Mouse (Mus musculus) lung, embryonic 16.5 days (tissue): ENCODE measurements around the gene Kdelr3. TPM values are rescaled to one million over a fixed set of nuclear protein-coding genes. Genes with fewer than 3 reads are reported as not detected.

Experiments
- ATAC-seq: fragments of 200-750 bp; cut with Nextera tagmentation; 2 replicates; pipeline ENCODE4 v1.8.0; 2017; ENCODE audit warnings: low read depth, mild to moderate bottlenecking, moderate library complexity
- H3K27ac ChIP-seq: fragments of 300-500 bp; sonication (generic); 2 replicates; pipeline ENCODE4 v1.5.1; 2014; ENCODE audit warnings: mild to moderate bottlenecking, control low read depth, low read length
- H3K27me3 ChIP-seq: fragments of 300-500 bp; sonication (generic); 2 replicates; pipeline ENCODE4 v1.6.1; 2014; ENCODE audit warnings: low read depth, low read length, mixed read lengths; ENCODE audit not compliant: control insufficient read depth, insufficient read depth
- H3K36me3 ChIP-seq: fragments of 300-500 bp; sonication (generic); 2 replicates; pipeline ENCODE4 v1.6.1; 2014; ENCODE audit warnings: low read length; ENCODE audit not compliant: control insufficient read depth, insufficient read depth
- H3K4me1 ChIP-seq: fragments of 300-500 bp; sonication (generic); replicated peaks from 2 replicates; pipeline ENCODE4 v1.6.1; 2014; ENCODE audit warnings: low read length, mixed read lengths; ENCODE audit not compliant: control insufficient read depth, insufficient read depth
- H3K4me2 ChIP-seq: fragments of 300-500 bp; sonication (generic); 2 replicates; pipeline ENCODE4 v1.6.1; 2014; ENCODE audit warnings: low read depth, low read length, control low read depth
- H3K4me3 ChIP-seq: fragments of 300-500 bp; sonication (generic); 2 replicates; pipeline ENCODE4 v1.5.1; 2014; ENCODE audit warnings: mild to moderate bottlenecking, low read length, control low read depth
- H3K9ac ChIP-seq: fragments of 300-500 bp; sonication (generic); 2 replicates; pipeline ENCODE4 v1.6.1; 2014; ENCODE audit warnings: low read length, control low read depth
- H3K9me3 ChIP-seq: fragments of 300-500 bp; sonication (generic); 2 replicates; pipeline ENCODE4 v1.6.1; 2016; ENCODE audit warnings: low read length; ENCODE audit not compliant: control insufficient read depth
- WGBS: fragments of 180-500 bp; shearing (Covaris S2); extraction: QIAGEN DNeasy Blood & Tissue Kit; methylation state at CpG from one replicate; pipeline ENCODE4 v1.1.7; 2014; 5-methylcytosine and 5-hydroxymethylcytosine counted together
- polyA plus RNA-seq: library from polyadenylated mRNA; unstranded; fragments of >200 nt; fragmentation: Nextera tagmentation; extraction: Ambion mirVana; gene quantifications from 2 replicates; pipeline ENCODE4 v1.2.1, GENCODE M21; 2015

Kdelr3 gene
- polyA plus RNA-seq, 1 experiment from 2014 or later = 78.6 TPM

- ATAC-seq = peak; percentile 98
- H3K4me3 ChIP-seq = peak within 1 kb of the TSS; percentile 75
- peaks cover 19% of the 10 kb centered on the region for H3K4me1 ChIP-seq
- peak within 1 kb of the TSS; percentile 85 for H3K4me2 ChIP-seq
- H3K9ac ChIP-seq = peak within 1 kb of the TSS; percentile 100
- H3K27ac ChIP-seq = peak within 1 kb of the TSS; percentile 99
- WGBS = 2% methylated on average over 84 of the region's 84 CpGs
- no peaks in the 10 kb centered on the region; the same call in 1 of the 2 replicates for H3K27me3 ChIP-seq
- H3K36me3 ChIP-seq = peaks cover 22% of the 10 kb centered on the region
- H3K9me3 ChIP-seq = no peaks in the 10 kb centered on the region
Measured at GRCm38 (mm10) chr15:79546410-79547288, 30.4 kb downstream of the Kdelr3 start, which contains the start of gene Ddx17. TSS of gene Ddx17 (minus strand) at chr15:79546741.

GRCm38 (mm10) chr15:79547289-79547820 lies 31.1 kb downstream of the Kdelr3 start:
- no peaks in the 10 kb centered on the region for H3K9me3 ChIP-seq
- H3K4me2 ChIP-seq = peak overlapping the region; percentile 76
- H3K9ac ChIP-seq = peak overlapping the region; percentile 100
- no peaks in the 10 kb centered on the region; the same call in 1 of the 2 replicates for H3K27me3 ChIP-seq
- H3K27ac ChIP-seq = peak overlapping the region; percentile 99
- 74% methylated on average over 17 of the region's 17 CpGs for WGBS
- H3K36me3 ChIP-seq = peaks cover 21% of the 10 kb centered on the region
- ATAC-seq = no peak
- peaks cover 19% of the 10 kb centered on the region for H3K4me1 ChIP-seq
- H3K4me3 ChIP-seq = peak overlapping the region; percentile 75

GRCm38 (mm10) chr15:79548226-79548625 lies 32.0 kb downstream of the Kdelr3 start:
- no peaks in the 10 kb centered on the region for H3K9me3 ChIP-seq
- WGBS = 100% methylated on average over 2 of the region's 2 CpGs
- ATAC-seq = no peak
- H3K36me3 ChIP-seq = peaks cover 12% of the 10 kb centered on the region
- peaks cover 19% of the 10 kb centered on the region for H3K4me1 ChIP-seq
- no peaks in the 10 kb centered on the region; the same call in 1 of the 2 replicates for H3K27me3 ChIP-seq
- H3K9ac ChIP-seq = no peak overlapping the region
- no peak overlapping the region for H3K4me2 ChIP-seq
- no peak overlapping the region for H3K4me3 ChIP-seq
- no peak overlapping the region for H3K27ac ChIP-seq

- 51% methylated on average over 5 of the region's 5 CpGs for WGBS
- H3K4me2 ChIP-seq = no peak overlapping the region
- no peak overlapping the region for H3K4me3 ChIP-seq
- H3K36me3 ChIP-seq = no peaks in the 10 kb centered on the region
- H3K27ac ChIP-seq = peak overlapping the region; percentile 74
- peak; percentile 85 for ATAC-seq
- no peaks in the 10 kb centered on the region for H3K9me3 ChIP-seq
- H3K27me3 ChIP-seq = no peaks in the 10 kb centered on the region; the same call in 1 of the 2 replicates
- no peaks in the 10 kb centered on the region; the same call in 1 of the 2 replicates for H3K4me1 ChIP-seq
- H3K9ac ChIP-seq = no peak overlapping the region; the same call in 1 of the 2 replicates
Measured at GRCm38 (mm10) chr15:79552566-79552965, 36.4 kb downstream of the Kdelr3 start.

GRCm38 (mm10) chr15:79559649-79560048 lies 43.4 kb downstream of the Kdelr3 start:
- Histone ChIP-seq H3K4me2 (no peak overlapping the region), H3K9me3 (no peaks in the 10 kb centered on the region), H3K27me3 (no peaks in the 10 kb centered on the region), H3K4me1 (no peaks in the 10 kb centered on the region), H3K36me3 (no peaks in the 10 kb centered on the region), H3K27ac (no peak overlapping the region), H3K4me3 (no peak overlapping the region), H3K9ac (no peak overlapping the region)
- 27% methylated on average over 3 of the region's 3 CpGs for WGBS
- no peak for ATAC-seq

GRCm38 (mm10) chr15:79562417-79562816 lies 46.2 kb downstream of the Kdelr3 start:
- Histone ChIP-seq H3K27me3 (no peaks in the 10 kb centered on the region), H3K36me3 (no peaks in the 10 kb centered on the region), H3K9me3 (no peaks in the 10 kb centered on the region), H3K4me3 (no peak overlapping the region), H3K4me1 (no peaks in the 10 kb centered on the region), H3K9ac (no peak overlapping the region), H3K27ac (no peak overlapping the region), H3K4me2 (no peak overlapping the region)
- ATAC-seq = no peak
- 75% methylated on average over 9 of the region's 9 CpGs for WGBS

- Histone ChIP-seq H3K9me3 (no peaks in the 10 kb centered on the region), H3K9ac (no peak overlapping the region), H3K4me3 (no peak overlapping the region), H3K36me3 (no peaks in the 10 kb centered on the region), H3K27ac (no peak overlapping the region), H3K4me2 (no peak overlapping the region), H3K4me1 (no peaks in the 10 kb centered on the region), H3K27me3 (no peaks in the 10 kb centered on the region)
- WGBS = 35% methylated on average over 1 of the region's 1 CpGs
- ATAC-seq = no peak
Measured at GRCm38 (mm10) chr15:79575543-79576222, 59.5 kb downstream of the Kdelr3 start.

- Histone ChIP-seq H3K36me3 (no peaks in the 10 kb centered on the region), H3K4me1 (no peaks in the 10 kb centered on the region), H3K27ac (no peak overlapping the region), H3K4me2 (no peak overlapping the region), H3K9me3 (no peaks in the 10 kb centered on the region), H3K4me3 (no peak overlapping the region), H3K9ac (no peak overlapping the region), H3K27me3 (no peaks in the 10 kb centered on the region)
- ATAC-seq = no peak
- WGBS = 97% methylated on average over 2 of the region's 2 CpGs
Measured at GRCm38 (mm10) chr15:79576947-79577346, 60.7 kb downstream of the Kdelr3 start.
